Mouse (Mus musculus): ENCODE data around the gene Lpcat3.

DNA sequence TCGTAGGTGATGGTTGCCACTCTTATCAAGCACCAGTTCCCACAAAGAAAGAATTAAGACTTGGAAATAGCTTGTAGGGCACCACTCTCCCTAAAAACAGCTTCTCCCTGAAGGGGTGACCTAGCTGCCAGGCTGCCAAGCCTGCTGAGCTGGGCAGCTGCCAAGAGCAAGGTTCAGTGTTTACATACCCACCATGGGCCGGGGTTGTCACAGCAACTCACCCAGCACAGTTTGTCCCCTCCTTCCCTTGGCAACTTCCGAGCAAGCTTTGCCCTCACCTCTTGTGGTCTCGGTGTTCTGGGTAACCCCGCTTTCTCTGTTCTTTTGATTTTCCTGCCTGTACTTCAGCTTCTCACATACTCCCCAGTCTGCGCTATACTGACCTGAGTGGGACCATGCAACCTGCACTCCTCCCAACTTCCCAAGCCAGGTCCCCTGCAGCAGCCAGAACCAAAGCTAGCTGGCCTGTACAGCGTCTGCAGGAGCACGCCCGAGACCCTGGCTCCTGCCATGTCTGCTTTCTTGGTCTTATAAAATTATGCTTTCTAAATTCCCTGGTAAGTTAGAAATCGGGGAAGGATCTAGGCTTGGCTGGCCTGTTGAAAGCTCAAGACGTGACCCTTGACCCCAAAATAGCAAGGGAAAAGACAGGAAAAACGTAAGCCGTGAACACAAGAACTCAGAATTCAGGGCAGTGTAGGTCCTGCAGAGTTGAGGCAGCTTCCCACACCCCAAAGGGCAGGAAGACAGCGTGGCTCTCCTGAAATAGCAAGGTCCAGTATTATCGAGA lies 31.5 kb downstream of the Lpcat3 start:
- TF ChIP-seq POLR2A (IDR thresholded peaks at IDR 0.05; ENCODE audit: borderline replicate concordance, extremely low read depth, insufficient read depth, insufficient read length, poor library complexity, severe bottlenecking): no peak
- TF ChIP-seq CTCF (IDR thresholded peaks at IDR 0.05; ENCODE audit: borderline replicate concordance, extremely low read depth, insufficient read depth, insufficient read length): no peak
